Mouse (Mus musculus) liver (tissue): Measurements from ENCODE around the gene Gm1604a.
"Not testable (repeated sequence)": the region's sequence is repeated elsewhere in the genome, so short reads cannot be mapped to it uniquely, and the experiment has no call there.

ENCODE experiments used
- DNase-seq: peaks from one replicate; pipeline ENCODE4 v3.0.0-alpha.2; 2020; ENCODE audit warnings: mixed read lengths

Gm1604a gene

GRCm38 (mm10) chr17:7069561-7070240 is 44.3 kb downstream of the Gm1604a start:
- not testable (repeated sequence) for DNase-seq

DNA sequence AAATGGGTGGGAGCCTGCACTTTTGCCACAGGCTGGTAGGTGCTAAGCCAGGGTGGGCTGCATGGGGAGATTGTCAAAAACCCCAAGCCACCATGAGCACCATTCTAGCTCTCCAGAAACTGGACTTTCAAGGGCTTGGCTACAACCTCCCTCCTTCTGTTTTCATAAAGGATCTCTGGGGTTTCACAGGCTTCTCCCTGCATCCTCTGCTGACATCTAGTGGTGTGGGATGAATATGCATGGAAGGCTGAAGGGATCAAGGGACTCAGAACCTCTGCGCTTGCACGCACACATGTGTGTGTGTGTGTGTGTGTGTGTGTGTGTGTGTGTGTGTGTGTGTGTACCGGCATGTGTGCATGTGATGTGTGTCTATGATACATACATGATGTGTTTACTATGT is 49.1 kb downstream of the Gm1604a start:
- DNase-seq, result not testable (repeated sequence)

DNA sequence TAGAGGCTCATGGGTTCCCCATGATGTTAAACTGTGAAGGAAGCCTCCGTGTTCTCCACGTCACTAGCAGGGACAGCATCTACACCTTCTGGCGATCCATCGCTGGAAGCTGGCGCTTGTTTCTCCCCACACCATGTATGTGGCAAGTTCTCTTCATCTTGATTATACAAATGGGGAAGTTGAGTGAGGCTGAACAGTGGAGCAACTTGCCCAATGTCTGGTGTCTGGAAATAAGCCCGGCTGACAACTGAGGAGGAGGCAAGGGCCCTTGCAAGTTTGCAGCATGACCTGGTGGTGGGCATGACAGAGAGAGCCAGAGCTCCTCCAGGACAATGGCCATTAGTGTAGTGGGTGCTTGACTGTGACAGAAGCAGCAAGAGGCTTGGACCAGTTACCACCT is 50.2 kb downstream of the Gm1604a start:
- not testable (repeated sequence) for DNase-seq

DNA sequence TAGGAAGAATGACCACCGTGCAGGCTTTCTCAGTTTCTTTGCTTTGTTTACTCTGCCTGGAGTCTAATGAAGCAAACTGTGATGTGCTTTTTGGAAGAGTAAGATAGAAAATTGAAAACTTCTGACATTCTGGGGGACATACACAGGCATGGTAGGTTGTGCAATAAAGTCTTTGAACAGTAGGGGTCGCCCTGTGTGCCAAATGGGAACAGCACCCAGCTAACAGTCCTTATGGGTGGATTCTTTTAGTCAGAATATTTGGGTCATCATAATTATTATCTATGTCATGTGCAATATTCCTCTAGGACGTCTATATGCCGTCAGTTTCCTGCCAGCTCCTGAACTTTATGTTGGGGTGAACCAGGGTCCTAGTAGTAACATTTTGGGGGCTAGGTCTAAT is 54.2 kb downstream of the Gm1604a start:
- not testable (repeated sequence) for DNase-seq

DNA sequence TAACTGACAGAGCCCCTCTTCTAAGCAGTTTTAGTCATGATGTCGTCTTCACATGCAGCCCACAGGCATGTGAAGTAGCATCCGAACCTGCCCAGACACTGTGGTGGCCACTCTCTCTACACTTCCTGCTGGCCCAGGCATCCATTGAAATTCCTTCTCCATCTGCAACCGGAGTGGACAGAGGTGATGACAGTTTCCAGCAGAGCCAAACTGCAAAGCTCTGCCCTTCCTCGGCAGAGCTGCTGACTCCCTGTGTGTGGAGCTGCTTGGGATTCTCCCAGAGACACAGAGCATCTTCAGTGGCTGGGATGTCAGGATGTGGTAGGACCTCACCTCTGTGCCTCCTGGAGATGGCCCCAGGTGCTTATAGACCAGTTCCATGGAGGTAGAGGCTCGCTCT is 59.2 kb downstream of the Gm1604a start:
- not testable (repeated sequence) for DNase-seq

- DNase-seq, result not testable (repeated sequence)
Measured at GRCm38 (mm10) chr17:7085469-7086168, 60.3 kb downstream of the Gm1604a start.

DNA sequence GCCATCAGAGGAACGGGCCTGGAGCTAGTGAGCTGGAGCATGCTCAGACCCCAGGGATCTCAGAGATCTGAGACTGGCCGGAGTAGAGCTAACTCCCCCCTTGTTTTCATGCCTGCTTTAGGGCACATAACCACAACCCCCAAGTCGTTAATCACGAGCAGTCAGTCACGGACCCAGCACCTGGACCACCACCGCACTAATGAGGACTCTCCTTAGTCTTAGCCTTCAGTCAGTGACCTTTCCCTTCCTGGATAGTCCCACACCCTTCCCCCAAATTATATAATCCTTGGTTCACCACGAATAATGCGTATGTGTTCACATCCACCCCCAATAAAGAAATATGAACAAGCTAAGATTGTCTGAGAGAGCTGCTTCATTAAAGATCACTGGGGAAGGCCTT is 61.5 kb downstream of the Gm1604a start:
- not testable (repeated sequence) for DNase-seq

DNA sequence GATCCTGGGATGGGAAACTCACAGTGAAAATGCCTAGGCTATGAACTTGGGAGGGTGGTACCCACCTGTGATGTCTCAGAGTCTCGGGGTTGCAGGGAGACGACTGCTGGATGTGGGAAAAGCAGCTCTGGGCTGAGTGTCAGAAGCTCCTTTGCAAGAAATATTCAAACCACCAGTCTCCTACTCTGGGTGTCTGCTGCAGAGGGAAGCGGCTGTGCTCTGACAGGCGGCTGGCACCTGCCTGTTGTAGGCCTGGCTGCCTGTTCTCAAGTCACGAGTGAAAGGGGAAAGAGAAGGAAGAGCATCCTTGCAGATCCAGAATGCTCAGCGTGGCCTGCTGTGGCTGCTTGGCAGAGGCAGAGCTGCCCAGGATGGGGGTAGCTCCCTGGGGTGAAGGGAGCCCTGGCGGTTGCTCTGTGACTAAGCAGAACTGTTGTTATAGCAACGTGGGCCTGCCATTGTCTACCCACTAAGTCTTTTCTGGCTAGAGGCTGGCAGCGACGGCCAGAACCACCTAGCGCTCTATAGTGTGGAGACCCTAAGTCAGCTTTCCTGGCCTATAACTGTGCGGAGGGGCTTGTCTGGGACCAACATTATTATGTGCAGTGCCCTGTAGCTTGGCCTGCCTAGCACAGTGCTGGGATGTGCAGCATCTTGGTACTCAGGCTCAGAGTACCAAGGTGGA is 72.6 kb downstream of the Gm1604a start:
- not testable (repeated sequence) for DNase-seq

DNA sequence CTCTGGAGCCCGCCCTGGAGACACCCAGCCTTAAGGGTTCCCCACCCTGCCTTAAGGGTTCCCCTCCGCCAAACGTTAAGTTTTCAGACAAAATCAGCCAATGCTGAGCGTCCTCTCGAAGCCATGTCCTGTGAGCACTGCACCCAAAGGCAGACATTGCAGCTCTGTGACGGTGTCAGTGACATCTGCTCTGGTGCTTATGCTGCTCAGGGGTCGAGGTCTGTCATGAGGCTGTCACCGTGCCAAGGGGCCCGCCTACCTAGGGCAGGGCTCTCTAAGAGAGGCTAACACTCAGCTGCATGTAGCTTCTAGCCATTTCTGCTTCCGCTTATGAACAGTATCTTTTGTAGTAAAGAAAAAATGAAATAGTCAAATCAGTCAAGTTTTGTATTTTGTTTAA is 73.7 kb downstream of the Gm1604a start:
- not testable (repeated sequence) for DNase-seq

GRCm38 (mm10) chr17:7102945-7103344 is 77.6 kb downstream of the Gm1604a start:
- not testable (repeated sequence) for DNase-seq

DNA sequence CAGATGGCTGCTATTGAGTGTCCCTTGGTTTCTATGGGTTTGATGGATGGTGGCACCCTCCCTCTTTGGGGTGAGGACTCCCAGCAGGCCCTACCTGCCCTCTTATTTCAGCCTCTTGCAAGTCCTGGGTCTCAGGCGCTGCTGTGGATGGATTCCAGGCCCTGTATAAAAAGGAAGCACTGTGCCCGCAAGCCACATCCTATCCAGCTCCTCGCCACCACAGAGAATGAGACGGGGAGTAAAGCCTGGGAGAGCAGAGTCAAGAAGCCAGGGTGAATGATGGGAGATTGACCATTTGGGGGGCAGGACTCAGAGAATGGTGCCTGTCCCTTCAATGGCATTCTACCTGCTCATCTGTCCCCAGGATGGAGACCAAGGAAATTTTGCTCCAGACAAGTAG is 86.3 kb downstream of the Gm1604a start:
- DNase-seq, result not testable (repeated sequence)

DNA sequence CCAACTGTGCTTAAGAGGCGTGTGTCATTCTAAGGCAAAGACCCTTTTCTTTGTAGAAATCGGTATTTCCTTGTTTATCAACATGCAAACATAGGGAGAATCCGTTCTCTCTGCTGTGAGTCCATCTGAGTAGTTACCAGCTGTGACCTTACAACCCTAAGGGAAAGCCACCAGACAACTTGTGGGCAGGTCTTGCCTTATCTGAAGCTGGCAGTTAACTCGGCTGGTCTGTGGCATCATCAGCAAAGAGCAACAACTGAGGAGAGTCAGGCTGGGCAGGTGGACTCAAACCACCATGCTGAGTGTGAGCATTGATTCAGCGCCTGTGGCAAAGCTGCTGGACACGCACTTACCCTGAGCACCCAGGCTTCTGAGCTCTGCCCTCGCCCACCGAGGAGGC is 90.9 kb downstream of the Gm1604a start:
- DNase-seq, result not testable (repeated sequence)

DNA sequence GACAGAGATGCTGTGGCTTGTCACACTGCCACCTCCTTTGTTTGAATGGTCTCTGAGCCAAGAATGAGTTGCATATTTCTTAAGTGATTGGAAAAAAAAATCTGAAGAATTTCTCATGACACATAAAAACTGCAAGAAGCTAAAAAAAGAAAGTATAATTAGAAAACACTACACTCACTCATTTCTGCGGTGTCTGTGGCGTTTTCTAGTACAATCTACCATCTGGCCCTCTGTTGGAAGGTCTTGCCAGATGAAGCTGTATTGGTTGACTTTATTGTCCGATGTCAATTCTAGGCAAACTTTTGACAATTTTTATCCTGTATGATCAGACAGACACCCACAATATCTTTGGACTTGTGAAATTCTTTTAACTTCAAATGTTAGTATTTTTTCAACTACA is 95.5 kb downstream of the Gm1604a start:
- DNase-seq, result not testable (repeated sequence)

DNA sequence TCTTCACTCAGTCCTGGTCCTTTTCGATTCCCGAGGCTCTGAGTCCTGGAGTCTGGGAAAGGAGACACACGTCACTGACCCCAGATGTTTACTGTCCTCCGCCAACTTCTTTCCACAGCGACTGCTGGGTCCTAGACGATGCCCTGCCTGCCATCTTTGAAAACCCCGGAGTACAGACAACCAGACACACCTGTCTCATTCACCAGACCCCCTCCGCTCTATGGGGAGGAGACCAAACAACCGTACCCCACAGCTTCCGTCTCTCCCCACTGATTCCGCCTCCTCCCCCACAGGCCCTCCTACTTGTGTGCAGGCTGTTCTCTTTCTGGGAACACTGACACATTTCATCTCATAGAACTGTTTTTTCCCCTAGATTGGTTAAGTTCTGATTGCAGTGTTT is 97.2 kb downstream of the Gm1604a start:
- DNase-seq, result peak; percentile 0

GRCm38 (mm10) chr17:7126475-7126874 is 101.1 kb downstream of the Gm1604a start:
- DNase-seq, result peak; percentile 1

- DNase-seq, result not testable (repeated sequence)
Measured at GRCm38 (mm10) chr17:7134002-7134401, 108.6 kb downstream of the Gm1604a start.

DNA sequence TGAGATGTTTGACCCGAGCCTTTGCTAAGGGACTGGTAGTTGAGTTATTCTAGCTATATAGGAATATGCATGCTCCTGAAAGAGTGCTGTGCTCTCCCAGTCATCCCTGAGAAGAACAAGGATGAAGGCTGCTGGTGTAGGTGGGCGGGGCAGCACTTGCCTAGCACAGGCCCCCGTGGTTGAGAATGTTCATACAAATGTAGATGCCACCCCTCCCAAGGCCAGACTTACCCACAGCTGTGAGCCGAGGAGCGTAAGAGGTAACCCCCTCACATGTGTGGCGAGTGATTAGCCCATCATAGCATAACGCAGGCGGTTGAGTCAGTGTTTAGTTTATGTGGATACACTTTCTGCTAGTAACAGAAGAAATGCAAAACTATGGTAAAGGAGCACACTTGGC is 109.9 kb downstream of the Gm1604a start:
- DNase-seq, result peak; percentile 0
